Mouse (Mus musculus): ENCODE measurements around the gene Rtf2. TPM values are rescaled to one million over a fixed set of nuclear protein-coding genes. Genes with fewer than 3 reads are reported as not detected.

Gene Rtf2
- polyA plus RNA-seq, 1 experiment from 2014 or later, result 73.1 TPM

DNA sequence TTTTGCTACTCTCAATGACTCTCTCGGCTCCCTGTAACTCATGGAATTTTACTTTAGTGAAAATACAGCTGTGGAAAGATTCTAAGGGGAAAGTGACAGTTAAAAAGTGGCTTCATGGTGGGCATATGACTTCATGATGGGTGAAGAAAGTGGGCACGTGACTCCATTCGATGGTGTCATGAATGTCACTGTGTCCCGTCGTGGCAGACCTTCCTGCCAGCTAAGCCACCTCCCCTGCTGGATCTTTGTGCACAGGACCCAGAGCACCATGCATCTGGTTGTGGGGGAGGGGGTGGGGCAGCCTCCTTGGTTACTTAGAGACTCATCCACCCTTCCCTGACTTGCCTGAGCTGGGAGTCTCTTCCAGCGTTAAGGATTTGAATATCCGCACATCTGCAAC, 36.1 kb upstream of the Rtf2 start:
- DNase-seq (ENCODE audit: low spot score) (no peak), ATAC-seq (replicated peaks; ENCODE audit: low FRiP score) (no peak)
- Histone ChIP-seq H3K36me3 (ENCODE audit: control insufficient read depth, insufficient read depth, low read length) (no peaks in the 10 kb centered on the region), H3K9me3 (ENCODE audit: control insufficient read depth, low read length) (no peaks in the 10 kb centered on the region), H3K27ac (ENCODE audit: low read depth, low read length) (no peak overlapping the region), H3K4me3 (ENCODE audit: low read depth, low read length) (no peak overlapping the region), H3K4me1 (replicated peaks; ENCODE audit: control insufficient read depth, insufficient read depth, low read length) (no peaks in the 10 kb centered on the region), H3K9ac (ENCODE audit: low read depth, low read length) (no peak overlapping the region), H3K4me2 (no peak overlapping the region), H3K27me3 (replicated peaks; ENCODE audit: control insufficient read depth, insufficient read depth, low read length) (no peaks in the 10 kb centered on the region)
- 52% methylated on average over 7 of the region's 7 CpGs for WGBS

DNA sequence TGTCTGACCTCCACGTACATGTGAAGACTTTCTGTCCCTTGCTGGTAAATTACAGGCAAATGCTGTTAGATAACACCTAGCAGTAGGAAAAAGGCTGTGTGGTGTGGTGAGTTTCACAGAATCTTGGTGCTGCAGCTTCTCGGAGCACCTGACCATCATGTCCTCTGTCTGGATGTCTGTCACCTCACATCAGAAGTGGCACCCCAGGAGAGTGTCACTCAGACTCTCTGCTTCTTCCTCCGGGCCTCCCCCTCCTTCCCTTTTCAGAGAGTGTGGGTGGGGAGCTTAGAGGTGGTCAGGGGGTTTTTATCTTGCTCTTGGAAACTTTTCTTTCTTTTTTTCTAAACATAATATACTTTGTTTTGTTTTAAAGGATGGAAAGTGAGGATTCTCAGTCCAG, 35.3 kb upstream of the Rtf2 start:
- Histone ChIP-seq H3K4me1 (replicated peaks; ENCODE audit: control insufficient read depth, insufficient read depth, low read length) (no peaks in the 10 kb centered on the region), H3K9ac (ENCODE audit: low read depth, low read length) (no peak overlapping the region), H3K9me3 (ENCODE audit: control insufficient read depth, low read length) (no peaks in the 10 kb centered on the region), H3K4me2 (no peak overlapping the region), H3K4me3 (ENCODE audit: low read depth, low read length) (no peak overlapping the region), H3K27me3 (replicated peaks; ENCODE audit: control insufficient read depth, insufficient read depth, low read length) (no peaks in the 10 kb centered on the region), H3K27ac (ENCODE audit: low read depth, low read length) (no peak overlapping the region), H3K36me3 (ENCODE audit: control insufficient read depth, insufficient read depth, low read length) (no peaks in the 10 kb centered on the region)
- no peak for DNase-seq (ENCODE audit: low spot score)
- WGBS, result 49% methylated on average over 3 of the region's 3 CpGs
- no peak for ATAC-seq (replicated peaks; ENCODE audit: low FRiP score)

DNA sequence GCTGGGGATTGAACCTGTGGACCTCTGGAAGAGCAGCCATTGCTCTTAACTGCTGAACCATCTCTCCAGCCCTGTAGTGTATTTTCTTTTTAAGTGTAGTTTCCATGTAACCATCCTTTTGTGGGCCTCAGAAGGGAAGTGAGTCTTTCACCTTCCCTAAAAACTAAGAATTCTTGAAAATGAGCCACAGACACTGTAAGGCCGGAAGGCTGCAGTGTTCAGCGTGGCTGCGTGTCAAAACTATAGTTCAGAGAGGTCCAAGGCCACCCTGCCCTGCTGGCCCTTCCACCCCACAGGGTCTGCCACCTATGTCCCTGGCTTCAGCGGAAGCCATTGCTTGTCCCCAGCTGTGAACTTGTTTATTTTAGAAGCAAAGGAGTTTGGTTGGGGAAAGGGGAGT, 34.2 kb upstream of the Rtf2 start:
- no peak for ATAC-seq (replicated peaks; ENCODE audit: low FRiP score)
- WGBS, result 59% methylated on average over 4 of the region's 4 CpGs
- no peaks in the 10 kb centered on the region for H3K27me3 ChIP-seq (replicated peaks; ENCODE audit: control insufficient read depth, insufficient read depth, low read length)
- H3K9me3 ChIP-seq (ENCODE audit: control insufficient read depth, low read length), result no peaks in the 10 kb centered on the region
- H3K4me2 ChIP-seq, result no peak overlapping the region
- H3K4me1 ChIP-seq (replicated peaks; ENCODE audit: control insufficient read depth, insufficient read depth, low read length), result no peaks in the 10 kb centered on the region
- DNase-seq (ENCODE audit: low spot score), result no peak
- H3K4me3 ChIP-seq (ENCODE audit: low read depth, low read length), result no peak overlapping the region
- no peak overlapping the region for H3K9ac ChIP-seq (ENCODE audit: low read depth, low read length)
- H3K36me3 ChIP-seq (ENCODE audit: control insufficient read depth, insufficient read depth, low read length), result no peaks in the 10 kb centered on the region
- H3K27ac ChIP-seq (ENCODE audit: low read depth, low read length), result no peak overlapping the region

DNA sequence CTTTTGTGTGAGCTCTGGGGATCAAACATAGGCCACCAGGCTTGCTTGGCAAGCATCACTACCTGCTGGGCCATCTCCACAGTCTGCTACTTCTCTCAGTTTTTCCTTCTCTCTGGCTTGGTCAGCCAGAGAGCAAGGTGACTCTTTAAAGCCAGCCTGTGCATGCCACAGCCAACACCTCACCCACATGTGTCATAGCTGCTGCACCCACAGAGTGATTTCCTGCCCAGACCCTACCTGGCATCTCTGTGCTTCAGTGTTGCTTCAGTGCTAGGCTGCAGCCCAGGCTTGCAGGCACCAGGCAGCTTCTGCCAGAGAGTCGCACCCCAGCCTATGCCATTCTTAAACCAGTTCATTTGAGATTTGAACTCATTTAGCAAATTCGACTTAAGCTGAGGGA, 32.9 kb upstream of the Rtf2 start:
- no peaks in the 10 kb centered on the region for H3K27me3 ChIP-seq (replicated peaks; ENCODE audit: control insufficient read depth, insufficient read depth, low read length)
- DNase-seq (ENCODE audit: low spot score) (no peak), ATAC-seq (replicated peaks; ENCODE audit: low FRiP score) (no peak)
- no peak overlapping the region for H3K9ac ChIP-seq (ENCODE audit: low read depth, low read length)
- 68% methylated on average over 2 of the region's 2 CpGs for WGBS
- H3K4me3 ChIP-seq (ENCODE audit: low read depth, low read length), result no peak overlapping the region
- H3K36me3 ChIP-seq (ENCODE audit: control insufficient read depth, insufficient read depth, low read length), result no peaks in the 10 kb centered on the region
- no peaks in the 10 kb centered on the region for H3K9me3 ChIP-seq (ENCODE audit: control insufficient read depth, low read length)
- H3K27ac ChIP-seq (ENCODE audit: low read depth, low read length), result no peak overlapping the region
- H3K4me2 ChIP-seq, result no peak overlapping the region
- 0 out of 2 replicates have a peak, but pooled peaks cover 1% of the 10 kb centered on the region for H3K4me1 ChIP-seq (replicated peaks; ENCODE audit: control insufficient read depth, insufficient read depth, low read length)

DNA sequence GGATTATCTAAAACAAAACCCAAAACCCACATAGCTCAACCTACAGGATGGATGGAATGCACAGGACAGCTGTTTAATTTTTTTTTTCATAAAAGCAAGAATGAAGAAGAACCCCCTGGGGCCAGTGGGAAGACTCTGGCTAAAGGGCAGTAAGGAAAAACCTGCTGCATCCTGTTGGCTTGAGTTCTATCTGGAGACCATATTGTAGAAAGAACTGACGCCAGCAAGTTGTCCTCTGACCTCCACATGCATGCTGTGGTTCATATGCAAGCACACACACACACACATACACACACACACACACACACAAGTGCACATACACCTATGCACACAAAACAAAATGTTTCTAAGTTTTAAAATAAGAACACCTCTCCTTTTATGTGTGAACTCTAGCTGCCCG, 29.7 kb upstream of the Rtf2 start:
- Histone ChIP-seq H3K4me1 (replicated peaks; ENCODE audit: control insufficient read depth, insufficient read depth, low read length) (peaks cover 10% of the 10 kb centered on the region), H3K36me3 (ENCODE audit: control insufficient read depth, insufficient read depth, low read length) (no peaks in the 10 kb centered on the region), H3K27me3 (replicated peaks; ENCODE audit: control insufficient read depth, insufficient read depth, low read length) (no peaks in the 10 kb centered on the region), H3K4me2 (no peak overlapping the region), H3K9ac (ENCODE audit: low read depth, low read length) (no peak overlapping the region), H3K9me3 (ENCODE audit: control insufficient read depth, low read length) (no peaks in the 10 kb centered on the region), H3K27ac (ENCODE audit: low read depth, low read length) (no peak overlapping the region), H3K4me3 (ENCODE audit: low read depth, low read length) (no peak overlapping the region)
- no peak for ATAC-seq (replicated peaks; ENCODE audit: low FRiP score)
- DNase-seq (ENCODE audit: low spot score), result no peak
- WGBS, result 64% methylated on average over 2 of the region's 2 CpGs

DNA sequence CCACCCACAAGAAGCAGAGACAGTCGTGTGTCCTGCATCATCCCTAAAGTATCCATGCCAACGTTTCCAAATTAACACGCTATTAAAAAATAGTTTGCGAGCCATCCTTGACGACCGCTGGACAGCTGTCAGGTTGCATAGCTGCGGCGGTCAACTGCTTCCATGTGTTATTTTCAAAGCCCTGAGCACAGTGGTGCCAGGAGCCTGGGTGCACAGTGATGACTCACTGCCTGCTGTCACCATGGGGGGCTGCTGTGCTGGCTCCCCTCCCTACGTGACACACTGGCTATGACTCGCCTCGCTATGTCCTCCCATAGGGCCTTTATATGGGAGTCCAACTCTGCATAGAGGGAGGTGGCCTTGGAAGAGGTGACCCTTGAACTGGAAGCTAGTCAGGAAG, 29.3 kb upstream of the Rtf2 start:
- no peak overlapping the region for H3K4me3 ChIP-seq (ENCODE audit: low read depth, low read length)
- no peaks in the 10 kb centered on the region for H3K27me3 ChIP-seq (replicated peaks; ENCODE audit: control insufficient read depth, insufficient read depth, low read length)
- WGBS, result 78% methylated on average over 11 of the region's 11 CpGs
- DNase-seq (ENCODE audit: low spot score), result no peak
- H3K9me3 ChIP-seq (ENCODE audit: control insufficient read depth, low read length), result no peaks in the 10 kb centered on the region
- no peak overlapping the region for H3K4me2 ChIP-seq
- H3K27ac ChIP-seq (ENCODE audit: low read depth, low read length), result no peak overlapping the region
- no peak for ATAC-seq (replicated peaks; ENCODE audit: low FRiP score)
- H3K36me3 ChIP-seq (ENCODE audit: control insufficient read depth, insufficient read depth, low read length), result no peaks in the 10 kb centered on the region
- no peak overlapping the region for H3K9ac ChIP-seq (ENCODE audit: low read depth, low read length)
- H3K4me1 ChIP-seq (replicated peaks; ENCODE audit: control insufficient read depth, insufficient read depth, low read length), result peaks cover 10% of the 10 kb centered on the region

DNA sequence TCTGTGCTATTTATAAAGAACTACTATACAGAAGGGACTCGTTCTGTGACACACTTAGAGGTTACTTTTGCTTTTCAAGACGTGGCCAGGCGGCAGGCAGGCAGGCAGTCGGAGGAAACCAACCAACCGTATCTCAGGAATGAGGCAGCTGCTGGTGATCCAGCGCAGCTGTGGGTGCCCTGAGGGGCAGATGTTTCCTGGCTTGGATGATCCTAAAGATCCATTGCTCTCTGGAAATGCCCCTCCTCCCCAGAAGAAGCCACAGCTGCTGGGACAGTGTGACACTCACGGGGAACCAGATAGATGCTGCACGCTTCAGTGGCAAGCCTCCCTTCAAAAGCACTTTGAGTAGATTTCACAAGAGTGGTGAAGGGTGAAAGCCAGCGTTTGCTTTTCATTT, 27.9 kb upstream of the Rtf2 start:
- no peak overlapping the region for H3K4me3 ChIP-seq (ENCODE audit: low read depth, low read length)

DNA sequence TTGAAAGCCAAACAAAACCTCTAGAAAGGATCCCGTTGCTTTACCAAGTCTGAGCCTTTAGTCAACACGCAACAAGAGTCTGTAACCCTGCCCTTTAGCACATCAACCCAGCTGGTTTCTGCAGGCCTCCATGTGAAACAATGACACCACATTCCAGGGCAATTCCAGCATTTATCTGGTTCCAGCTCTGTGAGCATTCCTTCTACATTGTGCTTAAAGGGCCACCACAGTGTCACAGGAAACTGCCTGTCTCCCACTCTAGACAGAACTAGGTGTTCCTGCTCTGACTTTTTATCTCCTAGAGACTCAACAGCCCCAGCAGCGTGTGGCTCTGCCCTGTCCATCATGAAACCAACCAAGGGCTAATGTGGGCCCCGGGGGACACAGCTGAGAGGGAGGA, 27.1 kb upstream of the Rtf2 start:
- Histone ChIP-seq H3K4me1 (replicated peaks; ENCODE audit: control insufficient read depth, insufficient read depth, low read length) (peaks cover 10% of the 10 kb centered on the region), H3K36me3 (ENCODE audit: control insufficient read depth, insufficient read depth, low read length) (no peaks in the 10 kb centered on the region), H3K27ac (ENCODE audit: low read depth, low read length) (peak overlapping the region; percentile 17; the same call in 1 of the 2 replicates), H3K9ac (ENCODE audit: low read depth, low read length) (no peak overlapping the region), H3K4me3 (ENCODE audit: low read depth, low read length) (no peak overlapping the region), H3K4me2 (no peak overlapping the region), H3K27me3 (replicated peaks; ENCODE audit: control insufficient read depth, insufficient read depth, low read length) (no peaks in the 10 kb centered on the region), H3K9me3 (ENCODE audit: control insufficient read depth, low read length) (no peaks in the 10 kb centered on the region)
- DNase-seq (ENCODE audit: low spot score) (no peak), ATAC-seq (replicated peaks; ENCODE audit: low FRiP score) (peak; percentile 35; the same call in 1 of the 2 replicates)
- 23% methylated on average over 4 of the region's 4 CpGs for WGBS

More for the DNA sequence above, 27.9 kb upstream of the Rtf2 start:
- Histone ChIP-seq H3K27me3 (replicated peaks; ENCODE audit: control insufficient read depth, insufficient read depth, low read length) (no peaks in the 10 kb centered on the region), H3K4me1 (replicated peaks; ENCODE audit: control insufficient read depth, insufficient read depth, low read length) (peaks cover 10% of the 10 kb centered on the region), H3K9me3 (ENCODE audit: control insufficient read depth, low read length) (no peaks in the 10 kb centered on the region), H3K27ac (ENCODE audit: low read depth, low read length) (no peak overlapping the region), H3K36me3 (ENCODE audit: control insufficient read depth, insufficient read depth, low read length) (no peaks in the 10 kb centered on the region), H3K9ac (ENCODE audit: low read depth, low read length) (no peak overlapping the region), H3K4me2 (peak overlapping the region; percentile 30; the same call in 1 of the 2 replicates)
- DNase-seq (ENCODE audit: low spot score), result peak; percentile 53
- peak; percentile 68 for ATAC-seq (replicated peaks; ENCODE audit: low FRiP score)
- WGBS, result 14% methylated on average over 9 of the region's 9 CpGs

DNA sequence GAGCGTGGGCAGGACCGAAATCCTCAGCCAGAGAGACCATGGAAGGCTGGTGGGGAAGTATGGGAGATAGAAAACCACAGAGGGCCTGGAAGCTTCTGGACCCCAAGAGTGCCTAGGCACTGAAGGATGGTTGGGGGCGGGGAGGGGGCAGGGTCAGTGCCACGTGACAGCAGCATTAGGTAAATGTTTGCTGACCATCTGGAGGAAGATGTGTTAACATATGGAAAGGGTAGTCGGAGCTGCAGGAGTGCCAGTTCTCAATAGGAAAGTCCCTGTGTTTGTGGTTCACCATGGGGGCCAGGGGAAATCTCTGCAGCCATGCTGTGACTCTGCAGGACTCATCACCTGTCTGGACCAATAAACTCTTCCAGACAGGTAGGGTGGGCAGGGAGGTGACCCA, 26.5 kb upstream of the Rtf2 start:
- WGBS, result 47% methylated on average over 5 of the region's 5 CpGs
- H3K27ac ChIP-seq (ENCODE audit: low read depth, low read length), result no peak overlapping the region
- DNase-seq (ENCODE audit: low spot score) (no peak), ATAC-seq (replicated peaks; ENCODE audit: low FRiP score) (no peak)
- H3K4me2 ChIP-seq, result no peak overlapping the region
- no peaks in the 10 kb centered on the region for H3K27me3 ChIP-seq (replicated peaks; ENCODE audit: control insufficient read depth, insufficient read depth, low read length)
- no peak overlapping the region for H3K4me3 ChIP-seq (ENCODE audit: low read depth, low read length)
- H3K4me1 ChIP-seq (replicated peaks; ENCODE audit: control insufficient read depth, insufficient read depth, low read length), result peaks cover 10% of the 10 kb centered on the region
- no peaks in the 10 kb centered on the region for H3K9me3 ChIP-seq (ENCODE audit: control insufficient read depth, low read length)
- no peaks in the 10 kb centered on the region for H3K36me3 ChIP-seq (ENCODE audit: control insufficient read depth, insufficient read depth, low read length)
- H3K9ac ChIP-seq (ENCODE audit: low read depth, low read length), result no peak overlapping the region
